Mouse (Mus musculus) lung, postnatal 14 days (tissue): Measurements from ENCODE around the gene Ilkap.

Source experiments
- DNase-seq: peaks from one replicate; pipeline ENCODE4 v3.0.0; 2021

Ilkap gene

DNA sequence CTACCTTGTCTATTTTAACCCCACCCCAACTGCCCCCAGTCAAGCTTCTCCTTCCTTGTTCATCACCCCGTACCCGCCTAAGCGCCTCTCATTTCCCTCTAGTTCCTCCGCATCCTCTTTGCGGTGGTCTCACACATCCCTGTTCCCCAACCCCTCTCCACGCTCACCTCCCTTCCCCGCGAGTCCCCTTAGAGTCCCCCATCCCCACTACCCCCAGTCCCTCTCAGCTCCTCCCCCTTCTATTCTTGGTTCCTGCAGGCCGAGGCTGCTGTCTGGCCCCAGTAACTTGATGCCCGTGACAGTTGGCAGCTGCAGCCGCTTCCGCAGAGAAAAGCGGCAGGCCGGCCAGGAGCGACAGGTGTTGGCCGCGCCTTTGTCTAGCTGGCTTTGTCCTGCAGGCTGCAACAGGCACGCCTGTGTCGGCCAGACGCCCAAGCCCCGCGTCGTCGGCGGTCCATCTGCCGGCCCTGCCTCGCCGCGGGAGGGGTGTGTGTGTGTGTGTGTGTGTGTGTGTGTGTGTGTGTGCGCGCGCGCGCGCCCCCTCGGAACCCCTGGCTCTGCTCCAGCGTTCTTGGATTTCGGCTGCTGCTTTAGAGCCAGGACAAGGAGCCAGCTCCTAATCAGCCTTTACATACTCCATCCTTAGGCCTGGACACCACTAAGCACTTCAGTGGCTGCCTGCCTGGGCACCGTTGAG is 15.4 kb upstream of the Ilkap start, which contains the start of gene Hes6:
Gene Hes6, minus strand, starts transcription at position 141 of the 697 bp plus-strand sequence.
- DNase-seq, result peak; percentile 79

DNA sequence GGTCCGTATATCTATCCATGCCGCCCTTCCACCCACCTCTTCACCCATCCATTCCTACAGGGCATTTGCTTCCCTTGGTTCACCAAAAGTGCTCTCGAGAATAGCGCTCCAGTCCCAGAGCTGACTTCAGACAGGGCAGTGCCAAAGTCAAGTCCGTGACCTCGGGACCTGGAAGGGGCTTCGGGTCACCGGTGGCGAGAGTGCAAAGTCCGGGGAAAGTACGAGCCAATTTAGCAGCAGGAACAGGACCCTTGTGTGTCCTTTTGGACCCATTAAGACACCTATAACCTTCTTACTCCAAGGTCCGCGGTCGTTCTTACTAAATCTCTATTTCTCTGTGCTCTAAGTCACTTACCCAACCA is 14.9 kb upstream of the Ilkap start:
- no peak for DNase-seq

DNA sequence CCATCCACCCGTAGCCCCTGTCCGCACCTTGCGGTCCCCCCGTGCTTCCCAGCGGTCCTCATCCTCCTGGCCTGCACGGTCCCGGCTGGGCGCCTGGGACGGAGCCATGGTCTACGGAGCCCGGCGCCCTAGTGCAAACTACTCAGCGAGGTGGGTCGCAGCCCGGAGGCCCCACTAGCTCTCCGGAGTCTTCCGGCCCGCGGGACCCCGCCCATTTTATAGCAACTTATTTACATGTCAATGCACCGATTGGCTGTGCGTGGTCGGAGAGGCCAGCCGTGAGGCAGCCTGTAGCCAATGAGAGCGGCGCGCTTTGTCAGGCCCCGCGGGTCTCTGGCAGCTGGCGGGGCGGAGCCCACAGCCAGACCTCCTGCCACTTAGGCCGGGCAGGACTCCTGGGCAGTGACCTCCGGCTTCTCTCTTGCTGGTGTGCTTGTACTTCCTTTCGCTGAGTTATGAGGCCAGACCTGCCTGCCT is 14.5 kb upstream of the Ilkap start:
- DNase-seq, result peak; percentile 95

DNA sequence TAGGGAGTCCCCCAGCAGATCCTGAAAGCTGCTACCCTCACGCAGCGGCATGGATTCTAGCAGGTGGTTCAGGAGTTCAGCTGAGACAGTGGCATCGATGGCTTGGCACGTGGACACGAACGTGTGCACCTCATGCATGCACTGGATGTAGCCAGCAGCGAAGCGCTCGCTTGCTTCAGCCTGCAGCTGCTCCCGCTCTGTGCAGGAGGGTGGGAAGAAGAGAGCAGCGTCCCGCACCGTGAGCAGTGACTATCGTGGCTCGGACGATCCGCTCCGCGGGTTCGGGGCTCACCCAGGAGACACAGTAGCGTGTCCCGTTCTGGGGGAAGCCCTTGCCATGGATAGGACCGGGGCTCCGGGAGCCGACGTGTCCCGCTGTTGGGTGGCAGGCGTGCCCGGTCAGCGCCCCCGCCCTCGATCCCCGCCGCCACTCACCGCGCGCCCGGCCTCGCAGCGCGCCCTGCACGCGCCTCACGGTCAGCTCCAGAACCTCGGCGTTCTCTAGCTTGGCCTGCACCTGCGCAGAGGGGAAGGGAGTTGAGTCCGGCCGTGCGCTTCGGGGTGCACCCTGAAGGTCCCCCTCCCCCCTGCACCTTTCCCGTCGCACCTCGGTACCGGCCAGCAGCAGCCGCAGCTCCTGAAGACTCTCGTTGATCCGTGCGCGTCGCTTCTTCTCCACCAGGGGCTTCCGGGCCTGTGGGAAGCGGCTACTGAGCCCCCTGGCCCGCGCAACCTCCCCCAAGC is 13.8 kb upstream of the Ilkap start:
- DNase-seq, result peak; percentile 28

DNA sequence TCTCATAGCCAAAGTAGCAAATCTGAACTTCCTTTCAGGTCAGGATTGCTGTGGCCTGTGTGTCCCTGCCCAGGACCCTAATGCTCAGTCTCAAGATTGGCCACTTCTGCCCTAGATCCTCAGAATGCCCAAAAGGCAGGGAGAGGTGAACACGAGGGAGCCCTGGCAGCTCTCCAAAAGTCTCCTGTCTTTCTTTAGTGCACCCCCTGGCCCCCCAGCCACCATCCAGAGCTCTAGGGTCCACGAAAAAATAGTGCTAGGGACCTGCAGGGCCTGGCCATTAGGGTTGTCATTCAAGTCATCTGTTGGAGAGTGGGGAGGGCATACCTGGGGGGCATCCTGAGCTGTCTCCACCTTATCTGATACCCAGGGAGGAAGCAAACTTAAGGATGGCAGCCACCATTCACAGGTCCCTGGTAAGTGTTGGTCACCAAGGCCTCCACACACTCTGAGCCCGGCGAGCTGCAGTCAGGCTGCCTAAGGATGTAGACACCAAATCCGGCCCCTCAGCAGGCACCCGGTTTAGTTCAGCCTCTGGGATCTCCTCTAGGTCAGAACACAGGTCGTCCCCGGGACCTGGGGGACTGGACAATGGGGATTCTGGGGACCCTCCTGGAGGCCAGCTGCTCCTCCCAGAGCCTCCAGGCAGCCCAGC is 13.1 kb upstream of the Ilkap start:
- DNase-seq, result no peak

DNA sequence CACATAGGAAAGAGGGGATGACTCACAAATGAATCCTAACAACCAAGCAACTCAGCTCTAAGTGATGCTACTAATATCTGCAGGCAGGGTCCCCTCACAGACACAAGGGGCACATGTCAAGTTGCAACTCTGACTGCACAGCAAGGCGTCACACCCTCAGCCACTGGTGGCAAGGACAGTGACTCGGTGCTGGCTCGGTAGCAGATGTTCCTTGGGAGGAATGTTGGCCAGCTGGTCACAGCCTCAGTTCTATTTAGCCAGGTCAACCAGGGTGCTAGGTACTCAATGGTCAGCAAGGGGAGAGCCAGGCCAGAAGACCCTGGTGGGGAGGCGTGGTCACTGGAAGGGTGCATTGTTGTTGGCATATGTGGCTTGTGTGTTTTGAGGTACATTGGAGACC is 9.2 kb upstream of the Ilkap start:
- DNase-seq, result no peak

DNA sequence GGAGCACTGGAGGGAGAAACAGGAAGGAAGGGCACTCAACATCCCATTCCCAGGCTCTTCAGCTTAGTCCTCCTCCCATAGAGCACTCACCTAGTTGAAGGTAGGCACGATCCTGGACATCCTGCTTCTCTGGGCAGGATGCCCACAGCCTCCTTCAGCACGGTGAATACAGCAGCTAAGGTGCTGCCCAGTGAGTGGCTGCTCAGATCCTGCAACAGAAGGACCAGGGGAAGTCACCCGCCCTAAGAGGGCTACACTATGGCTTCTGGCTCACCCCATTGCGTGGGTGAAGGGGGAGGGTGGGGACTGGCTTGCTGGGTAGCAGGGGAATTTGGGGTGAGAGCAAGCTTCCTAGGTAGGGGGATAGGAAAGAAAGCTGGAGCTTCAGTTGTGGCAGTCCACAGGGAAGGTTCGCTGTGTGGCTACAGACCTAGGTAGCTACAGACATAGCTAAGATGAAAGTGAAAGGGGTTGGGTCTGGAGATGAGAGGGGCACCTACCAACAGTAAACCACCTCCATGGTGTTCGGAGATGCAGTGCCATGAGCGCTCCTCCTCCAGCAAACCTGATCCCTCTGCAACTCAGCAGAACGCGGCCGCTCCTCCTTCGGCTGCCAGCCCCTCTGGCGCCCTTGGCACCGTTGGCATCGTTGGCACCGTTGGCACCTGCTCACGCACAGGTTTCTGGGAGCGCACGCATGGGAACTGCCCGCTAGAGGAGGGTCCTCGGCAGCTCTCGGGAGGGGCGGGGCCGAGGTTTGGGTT is 7.0 kb upstream of the Ilkap start:
- DNase-seq, result no peak

DNA sequence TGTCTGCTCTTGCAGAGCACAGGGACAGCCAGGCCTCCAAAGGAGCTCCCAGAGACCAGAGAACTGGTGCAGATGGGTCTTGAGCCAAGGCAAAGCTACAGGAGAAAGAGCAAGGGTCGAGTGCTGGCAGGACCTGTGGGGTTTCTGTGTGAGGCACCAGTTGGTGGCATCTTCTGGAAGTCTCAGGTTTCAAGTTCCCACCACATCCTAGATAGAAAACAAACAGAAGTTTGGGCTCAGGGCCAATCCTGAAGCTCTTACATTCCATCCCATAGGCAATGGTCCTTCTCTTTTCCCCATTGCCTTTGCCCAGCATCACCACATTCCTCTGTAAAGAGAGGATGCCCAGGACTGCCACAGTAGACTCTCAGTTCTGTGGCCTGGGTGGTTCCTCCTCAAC is 6.4 kb upstream of the Ilkap start:
- no peak for DNase-seq

DNA sequence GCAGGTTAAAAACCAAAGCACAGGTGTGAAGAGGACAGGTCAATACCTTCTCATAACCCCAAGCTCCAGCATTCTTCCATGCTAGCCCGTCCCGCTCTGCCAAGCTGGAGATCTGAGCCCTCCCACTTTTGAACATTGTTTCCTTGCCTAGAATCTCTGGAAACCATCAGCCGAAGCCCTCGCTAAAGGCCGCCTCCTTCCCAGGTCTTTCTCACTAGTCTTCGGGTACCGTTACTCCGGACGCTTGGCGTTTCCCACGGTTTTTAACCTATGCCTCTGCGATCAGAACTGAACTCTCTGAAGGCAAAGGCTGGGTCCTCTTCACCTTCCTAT is 722 bp downstream of the Ilkap start:
- peak; percentile 20 for DNase-seq

DNA sequence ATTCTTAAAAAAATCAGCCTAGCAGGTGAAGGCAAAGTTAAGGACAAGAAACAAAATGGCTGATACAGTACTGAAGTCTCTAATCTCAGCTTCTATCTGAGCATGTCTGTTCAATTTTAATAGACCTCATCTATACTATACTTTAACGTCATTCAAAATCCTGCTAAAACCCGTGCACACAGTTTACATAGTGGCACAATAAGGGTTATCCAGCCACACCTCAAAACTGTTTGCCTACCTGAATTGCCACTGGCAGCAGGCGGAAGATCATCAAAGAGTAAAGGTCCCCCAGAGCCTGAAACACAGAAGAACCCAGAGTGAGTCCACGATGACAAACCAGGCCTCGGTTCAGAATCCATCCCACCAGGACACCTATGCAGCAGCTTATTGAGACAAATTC is 8.2 kb downstream of the Ilkap start:
- no peak for DNase-seq

DNA sequence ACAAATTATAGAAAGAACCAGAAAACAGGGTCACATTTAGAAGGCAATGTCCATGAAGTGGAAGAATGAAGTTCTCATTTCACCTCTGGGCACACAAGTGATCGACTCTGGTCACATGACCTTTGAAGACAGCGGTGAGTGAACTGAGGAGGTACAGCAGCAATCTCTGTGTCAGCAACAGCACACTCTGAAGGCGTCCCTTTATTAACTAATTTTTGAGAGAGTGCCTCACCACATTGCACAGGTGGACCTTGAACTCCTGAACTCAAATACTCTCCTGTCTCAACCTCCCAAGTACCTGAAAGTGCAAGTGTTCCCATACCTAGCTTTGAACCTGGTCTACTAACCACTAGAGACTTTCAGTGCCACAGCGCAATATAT is 17.5 kb downstream of the Ilkap start:
- no peak for DNase-seq

DNA sequence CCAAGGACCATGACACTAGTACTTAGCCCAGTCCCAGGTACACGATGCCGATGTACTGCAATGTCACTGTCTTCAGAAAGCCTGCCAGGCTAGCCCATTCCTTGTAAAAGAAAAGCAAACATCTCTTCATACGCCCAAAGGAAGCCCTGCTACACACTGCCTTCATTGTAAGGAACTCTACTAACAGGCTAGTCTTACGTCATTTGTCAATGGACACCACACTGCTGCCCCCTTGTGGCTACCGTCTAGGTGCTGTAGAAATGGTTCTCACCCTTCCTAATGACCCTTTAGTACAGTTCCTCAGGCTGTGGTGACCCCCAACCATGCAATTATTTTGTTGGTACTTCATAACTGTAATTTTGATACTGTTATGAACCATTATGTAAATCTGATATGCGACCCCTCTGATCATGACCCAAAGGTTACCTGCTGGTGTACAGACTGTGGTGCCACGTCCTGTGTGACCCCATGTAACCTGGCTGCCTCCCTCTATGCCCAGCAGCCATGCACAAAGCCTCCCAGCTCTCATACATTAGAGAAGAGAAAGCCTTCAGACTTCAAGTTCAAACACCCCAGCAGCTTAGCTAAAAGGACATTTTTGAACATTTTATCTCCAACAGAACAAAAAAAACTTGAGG is 18.0 kb downstream of the Ilkap start:
- DNase-seq, result peak; percentile 86

DNA sequence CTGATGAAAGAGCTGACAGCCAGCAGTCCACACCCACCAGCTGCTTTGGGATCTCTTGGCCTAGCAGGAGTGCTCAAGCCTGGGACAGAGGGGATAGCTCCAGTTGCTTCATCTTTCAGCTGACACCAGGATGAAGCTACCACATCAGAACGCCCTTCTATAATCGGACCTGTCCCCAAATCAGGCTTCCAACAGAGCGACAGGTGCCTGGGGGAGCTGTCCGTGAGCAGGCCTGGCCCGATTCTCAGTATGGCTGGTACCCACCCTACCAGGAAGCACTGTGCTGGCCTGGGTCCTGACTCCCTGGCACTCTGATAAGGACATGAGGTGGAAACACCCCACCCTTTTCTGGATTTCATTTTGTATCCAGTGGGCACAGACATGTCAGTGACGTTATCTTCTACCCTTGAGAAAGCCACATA is 25.2 kb downstream of the Ilkap start:
- no peak for DNase-seq

DNA sequence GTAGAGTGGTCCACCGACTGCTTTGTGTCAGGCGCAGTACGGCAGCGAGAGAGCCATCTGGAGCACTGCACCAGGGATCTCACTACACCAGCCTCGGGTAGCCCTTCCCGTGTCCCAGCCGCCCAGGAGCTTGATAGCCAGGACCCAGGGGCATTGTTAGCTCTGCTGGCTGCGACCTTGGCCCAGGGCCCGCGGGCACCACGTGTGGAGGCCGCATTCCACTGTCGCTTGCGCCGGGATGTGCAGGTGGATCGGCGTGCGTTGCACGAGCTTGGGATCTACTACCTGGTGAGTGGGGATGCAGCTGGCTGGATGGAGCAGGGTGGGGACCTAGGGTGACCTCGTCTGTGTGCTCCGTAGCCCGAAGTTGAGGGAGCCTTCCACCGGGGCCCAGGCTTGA is 28.6 kb downstream of the Ilkap start:
- DNase-seq, result no peak

DNA sequence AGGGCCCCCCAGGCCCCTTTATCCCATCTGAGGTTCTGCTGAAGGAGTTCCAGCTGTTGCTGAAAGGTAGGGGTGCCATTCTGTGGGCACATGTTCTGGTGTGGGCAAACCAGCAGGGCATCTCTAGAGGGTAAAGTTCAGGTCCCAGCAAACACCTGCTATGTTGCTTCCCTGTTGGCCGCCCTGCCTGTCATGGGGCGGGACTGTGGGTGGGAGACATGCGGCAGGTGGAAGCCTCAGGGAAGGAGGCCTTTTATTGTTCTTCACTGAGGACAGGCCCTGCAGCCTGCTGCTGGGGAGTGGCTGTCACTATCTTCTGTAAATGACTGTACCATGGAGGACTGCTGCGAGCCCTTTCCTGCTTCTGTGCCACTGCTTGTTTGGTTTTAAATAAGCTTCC is 29.2 kb downstream of the Ilkap start:
- DNase-seq, result no peak

DNA sequence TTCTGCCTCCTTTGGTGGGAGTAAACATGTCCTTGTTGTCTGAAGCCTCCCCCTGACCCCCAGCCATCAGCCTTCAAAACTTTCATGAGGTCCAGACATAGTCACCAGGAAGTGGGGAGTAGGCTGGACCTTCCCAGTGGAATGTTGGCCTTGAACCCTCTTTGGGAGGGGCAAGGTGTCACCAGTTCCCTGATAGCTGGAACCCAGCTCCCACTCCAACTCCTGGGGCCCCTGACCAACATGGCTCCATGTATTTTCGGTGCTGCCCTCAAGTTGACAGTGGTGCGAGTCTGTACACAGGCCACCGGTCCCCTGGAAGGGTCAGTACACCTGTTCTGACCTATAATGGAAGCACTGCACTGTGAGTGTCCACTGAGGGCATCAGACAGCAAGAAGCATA is 31.3 kb downstream of the Ilkap start:
- DNase-seq, result no peak

DNA sequence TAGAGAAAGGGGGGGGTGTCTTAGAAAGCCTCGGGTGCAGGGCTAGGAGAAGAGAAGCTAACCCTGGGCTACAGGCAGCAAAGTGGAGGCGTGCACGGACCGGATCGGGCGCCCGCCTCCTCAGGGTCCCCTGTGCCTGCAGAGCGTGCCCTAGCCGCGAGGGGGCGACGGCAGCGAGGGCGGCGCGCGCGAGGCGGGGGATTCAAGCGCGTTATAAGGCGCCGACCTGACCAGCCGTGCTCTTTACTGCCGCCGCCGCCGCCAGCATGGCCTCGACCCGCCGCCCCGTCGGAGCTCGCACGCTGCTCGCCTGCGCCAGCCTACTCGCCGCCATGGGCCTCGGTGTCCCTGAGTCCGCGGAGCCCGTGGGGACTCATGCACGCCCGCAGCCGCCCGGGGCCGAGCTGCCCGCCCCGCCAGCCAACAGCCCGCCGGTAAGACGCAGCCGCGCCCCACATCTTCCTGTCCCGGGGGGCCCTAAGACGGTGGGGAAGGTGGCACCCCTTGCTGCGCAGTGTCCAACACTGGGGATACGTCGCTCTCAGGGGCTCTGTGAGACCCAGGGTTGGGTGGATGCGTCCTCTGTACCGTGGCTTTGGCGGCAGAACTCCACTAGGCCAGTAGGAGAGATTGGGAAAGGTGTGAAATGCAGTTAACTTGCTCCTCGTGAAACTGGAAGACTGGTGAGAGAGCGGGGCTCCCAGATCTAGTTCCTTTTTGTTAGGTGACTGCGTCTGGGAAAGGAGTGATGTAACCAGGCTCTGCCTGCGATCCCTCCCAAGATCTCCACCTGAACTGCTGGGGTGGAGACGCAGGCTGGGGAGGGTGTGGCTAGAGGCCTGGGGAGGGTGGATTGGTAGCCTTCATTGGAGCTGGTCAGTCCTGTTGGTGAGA is 32.2 kb downstream of the Ilkap start, which contains the start of gene Erfe:
Gene Erfe, plus strand, starts transcription at position 216 of the 894 bp plus-strand sequence.
- DNase-seq, result peak; percentile 81

DNA sequence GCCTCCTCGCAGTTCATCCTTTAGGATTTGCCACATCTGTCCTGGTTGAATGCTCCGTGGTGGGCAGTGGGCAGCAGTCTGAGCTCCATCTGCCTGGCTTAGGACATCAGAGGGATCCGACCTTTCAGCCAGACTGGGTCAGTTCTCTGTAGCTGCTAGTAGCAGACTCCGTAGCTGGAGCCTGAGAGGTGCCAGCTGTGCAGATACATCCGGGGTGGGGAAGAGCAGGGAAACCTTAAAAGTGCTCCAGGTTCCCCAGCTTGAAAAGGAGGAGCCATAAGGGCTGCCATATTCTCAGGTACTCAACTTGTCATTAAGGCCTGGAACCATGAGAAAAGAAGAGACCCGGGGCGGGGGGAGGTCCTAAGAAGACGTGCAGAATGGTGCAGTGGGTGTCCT is 32.8 kb downstream of the Ilkap start:
- DNase-seq, result no peak

DNA sequence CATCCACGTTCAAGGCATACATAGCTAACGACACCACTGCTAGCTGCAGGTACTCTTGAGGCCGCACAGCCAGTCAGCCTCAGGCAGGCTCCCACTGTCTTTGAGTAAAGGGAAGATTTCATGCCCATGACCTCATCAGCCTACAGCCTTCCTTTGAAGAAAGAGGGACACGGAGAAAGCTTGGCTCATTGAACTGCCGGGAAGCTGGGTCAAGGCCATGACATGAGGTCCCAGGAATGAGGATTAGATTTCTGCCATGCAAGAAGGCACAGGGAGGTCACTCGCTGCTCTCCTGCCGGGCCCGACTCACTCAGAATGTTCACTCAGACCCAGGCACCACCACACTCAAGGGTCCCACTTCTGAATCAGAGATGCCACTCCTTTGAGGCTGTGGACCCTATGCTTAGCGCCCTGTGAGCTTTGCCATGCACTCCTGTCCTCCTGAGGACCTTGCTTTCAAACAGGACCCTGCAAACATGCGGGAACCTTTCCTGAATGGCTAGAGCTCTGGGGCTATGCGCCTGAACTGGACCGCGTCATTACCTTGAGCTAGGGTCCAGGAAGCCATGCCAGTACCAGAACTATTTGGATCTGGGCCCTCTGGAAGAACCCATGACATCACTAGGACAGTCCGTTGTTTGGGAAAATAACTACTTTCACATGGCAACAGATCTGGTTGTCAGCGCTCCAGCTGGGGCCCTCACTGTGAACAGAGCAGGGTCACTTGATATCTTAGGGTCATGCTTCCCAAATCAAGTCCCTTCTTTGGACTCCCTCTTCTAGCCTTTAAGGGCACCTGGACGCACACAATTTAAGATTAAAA is 33.6 kb downstream of the Ilkap start:
- no peak for DNase-seq

DNA sequence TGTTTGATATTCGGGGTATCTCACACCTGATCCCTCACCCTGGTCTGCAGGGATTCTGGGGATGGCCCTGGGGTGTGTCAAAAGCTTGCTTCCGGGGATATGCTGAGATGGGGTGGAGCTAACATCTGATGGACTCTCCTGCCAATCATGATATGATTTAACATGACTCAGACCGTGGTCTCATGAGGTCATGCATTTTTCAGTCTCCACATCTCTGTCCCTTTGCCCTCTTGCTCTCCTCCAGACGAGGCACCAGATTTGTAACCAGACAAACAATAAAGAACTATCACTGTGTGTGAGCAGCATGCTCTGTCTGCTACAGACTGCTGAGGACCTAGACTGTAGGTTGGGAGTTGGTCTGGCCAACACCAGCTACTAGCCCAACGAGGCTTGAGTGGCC is 36.5 kb downstream of the Ilkap start:
- no peak for DNase-seq

DNA sequence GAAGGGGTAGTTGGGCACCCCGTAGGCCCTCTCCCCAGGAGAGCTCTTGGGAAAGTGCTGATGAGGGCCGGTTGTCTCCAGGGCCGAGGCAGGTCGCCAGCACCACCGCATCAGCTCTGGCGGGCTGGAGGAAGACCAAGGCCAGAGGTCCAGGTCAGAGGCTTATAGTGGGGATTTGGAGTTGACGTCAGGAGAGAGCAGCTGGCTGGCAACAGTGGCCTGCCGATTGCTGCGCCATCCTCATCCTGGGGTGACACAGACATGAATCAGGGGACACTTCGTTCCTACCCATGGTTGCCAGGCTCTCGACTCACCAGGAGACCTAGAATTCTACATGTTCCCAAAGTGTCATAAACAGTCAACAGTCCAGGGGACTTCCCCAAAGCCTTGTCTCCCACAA is 42.5 kb downstream of the Ilkap start:
- DNase-seq, result no peak
